Mouse (Mus musculus) thymus, postnatal 14 days (tissue): ENCODE data around the gene Foxj1.

ENCODE experiments used
- DNase-seq: peaks from one replicate; pipeline ENCODE4 v3.0.0; 2021

Foxj1 gene

DNA sequence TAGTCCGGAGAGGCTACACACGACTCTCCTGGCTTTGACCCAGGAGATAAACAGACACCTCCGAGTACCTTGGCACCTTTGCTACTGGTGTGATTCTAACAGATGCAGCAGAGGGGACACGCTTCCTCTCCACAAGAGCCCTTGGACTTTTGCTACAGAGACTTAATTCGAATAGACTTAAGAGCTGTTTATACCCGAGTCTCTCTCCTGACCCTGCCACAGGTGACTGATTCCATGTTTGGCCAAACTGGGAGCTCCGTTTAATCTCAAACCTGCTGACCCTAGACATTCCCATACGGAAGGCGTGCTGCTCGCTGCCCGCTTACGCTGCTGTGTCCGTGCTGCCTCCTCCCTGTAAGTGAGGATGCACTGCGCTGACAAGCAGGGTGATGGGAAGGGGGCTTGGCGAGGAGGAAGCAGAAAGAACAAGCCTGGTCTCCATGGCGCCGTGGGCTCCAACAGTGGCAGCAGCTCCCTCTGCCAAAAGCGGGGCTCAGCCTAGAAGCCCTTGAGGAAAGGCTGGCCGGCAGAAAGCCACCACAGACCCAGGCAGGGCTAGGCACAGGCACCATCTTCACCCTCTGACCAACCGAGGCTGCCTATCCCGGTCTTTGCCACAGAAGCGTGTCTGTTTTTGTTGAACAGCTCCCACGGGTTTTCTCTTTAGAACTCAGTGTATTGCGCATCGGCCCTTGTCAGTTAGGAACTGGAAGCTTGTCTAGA is 7.0 kb upstream of the Foxj1 start:
- no peak for DNase-seq

DNA sequence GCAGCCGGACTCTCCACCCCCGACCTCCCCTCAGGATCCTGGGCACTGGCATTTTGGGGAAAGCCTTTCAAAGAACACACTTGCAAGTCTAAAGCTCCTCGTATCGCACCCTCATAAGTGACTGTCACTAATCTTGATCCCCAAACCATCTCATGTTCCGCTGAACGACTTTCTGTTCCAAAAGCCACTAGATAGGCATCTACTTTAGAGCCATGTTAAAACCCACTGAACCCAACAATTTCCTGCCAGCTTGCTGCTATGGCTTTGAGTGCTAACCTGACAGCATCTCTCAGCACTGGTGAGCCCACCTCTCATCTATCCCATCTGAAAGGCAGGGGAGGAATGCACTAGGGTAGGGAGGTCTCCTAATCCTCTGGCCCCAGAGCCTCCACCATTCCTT is 2.3 kb upstream of the Foxj1 start:
- DNase-seq: no peak

DNA sequence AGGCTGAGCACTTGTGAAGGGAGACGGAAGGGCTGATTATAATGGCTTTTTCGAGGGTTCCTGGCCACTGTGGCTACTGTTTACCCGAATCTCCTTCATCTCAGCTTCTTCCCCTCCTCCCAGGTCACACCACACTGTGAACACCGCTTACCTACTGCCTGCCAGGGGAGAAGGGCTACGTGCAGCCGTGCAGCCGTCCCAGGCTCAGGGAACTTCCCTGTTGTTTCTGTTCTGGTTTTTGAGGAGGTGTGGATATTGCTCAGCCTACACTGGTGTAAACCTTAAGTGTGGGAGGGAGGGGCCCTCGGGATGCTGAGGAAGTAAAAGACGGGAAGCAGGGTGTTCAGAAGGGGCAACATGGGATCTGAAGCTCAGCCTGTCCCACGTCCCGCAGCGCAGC is 1.8 kb upstream of the Foxj1 start:
- no peak for DNase-seq

DNA sequence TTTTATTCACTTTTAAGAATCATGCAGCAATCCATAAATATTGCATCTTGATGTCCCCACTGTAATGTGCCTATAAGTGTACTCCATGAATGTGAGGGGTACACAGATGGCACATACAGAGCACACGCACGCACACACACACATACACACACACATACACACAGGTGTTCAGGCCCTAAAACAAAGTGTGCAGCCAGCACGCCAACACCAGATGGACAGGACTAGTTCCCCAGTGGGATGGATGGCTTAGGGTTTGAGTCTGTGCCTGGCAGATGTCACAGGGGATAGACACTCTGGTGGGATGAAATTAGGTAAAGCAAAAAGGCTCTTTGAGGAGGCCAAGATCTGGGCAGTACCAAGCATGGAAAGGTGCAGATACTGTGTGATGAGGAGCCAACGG is 1.2 kb upstream of the Foxj1 start:
- DNase-seq: no peak

DNA sequence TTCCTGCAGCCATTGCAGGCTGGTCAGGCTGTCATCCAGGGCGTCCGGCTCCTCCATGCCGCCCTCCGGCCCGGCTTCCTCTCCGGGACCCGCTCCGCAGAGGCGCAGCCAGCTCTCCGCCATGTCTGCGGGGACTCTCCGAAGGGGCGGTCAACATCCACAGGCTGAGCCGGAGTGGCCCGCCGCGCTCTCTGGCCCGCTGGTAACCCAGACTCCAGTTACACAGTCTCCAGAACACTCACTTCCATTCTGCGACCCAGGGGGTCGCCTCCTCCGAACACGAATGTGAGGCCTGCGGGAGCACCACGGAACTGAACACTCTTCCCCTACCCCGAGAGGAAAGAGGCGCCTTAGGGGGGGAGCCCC is 799 bp downstream of the Foxj1 start:
- DNase-seq: no peak

DNA sequence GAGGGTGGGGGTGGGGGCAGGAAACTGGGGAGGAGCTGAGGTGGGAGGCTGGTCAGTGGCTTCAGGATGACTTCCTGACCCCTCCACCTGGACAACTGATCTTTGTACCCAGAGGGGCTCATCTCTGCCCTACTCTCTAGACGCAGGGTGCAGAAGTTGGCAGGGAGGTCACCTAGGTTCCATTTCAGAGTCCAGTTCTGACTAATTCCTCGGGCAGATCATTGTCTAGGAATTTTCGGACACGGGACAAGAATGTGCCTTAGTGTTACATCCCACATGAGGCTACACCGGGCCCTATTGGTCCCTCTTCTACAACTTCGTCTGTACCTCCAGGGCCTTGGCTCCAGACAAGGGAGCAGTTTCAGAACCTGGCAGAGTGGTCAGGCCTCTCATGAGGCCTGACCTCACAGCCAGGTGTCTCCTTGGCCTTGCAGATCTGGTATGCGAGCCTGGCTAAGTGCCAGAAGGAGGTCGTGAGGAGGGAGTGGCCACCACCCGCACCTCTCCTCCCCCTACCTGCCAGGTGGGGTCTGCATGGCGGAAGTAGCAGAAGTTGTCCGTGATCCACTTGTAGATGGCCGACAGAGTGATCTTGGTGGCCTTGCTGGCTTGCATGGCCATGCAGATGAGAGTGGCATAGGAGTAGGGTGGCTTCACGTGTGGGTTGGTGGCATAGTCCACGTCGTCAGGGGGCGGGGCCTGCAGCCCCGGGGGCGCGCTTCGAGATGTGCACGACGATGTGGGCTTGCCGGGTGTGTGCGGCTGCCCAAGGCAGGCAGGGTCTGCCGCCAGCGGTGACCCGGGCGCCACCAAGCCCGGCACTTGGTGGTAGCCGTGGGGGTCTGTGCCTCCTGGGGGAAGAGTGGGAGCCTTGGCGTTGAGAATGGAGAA is 1.4 kb downstream of the Foxj1 start:
- DNase-seq: no peak

DNA sequence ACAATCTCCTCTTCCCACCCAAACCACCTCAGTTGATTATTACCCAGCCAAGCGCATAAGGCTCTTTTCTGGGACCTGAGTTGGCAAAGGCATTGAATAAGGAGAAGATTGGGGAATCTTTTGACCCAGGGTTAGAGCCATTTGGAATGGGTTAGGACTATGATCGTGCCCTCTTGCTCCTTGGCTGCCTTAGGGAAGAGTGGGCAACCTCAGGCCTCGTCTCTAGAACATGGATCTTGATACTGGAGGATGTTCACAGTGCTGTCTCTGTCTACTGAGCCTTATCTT is 2.3 kb downstream of the Foxj1 start:
- DNase-seq: no peak

DNA sequence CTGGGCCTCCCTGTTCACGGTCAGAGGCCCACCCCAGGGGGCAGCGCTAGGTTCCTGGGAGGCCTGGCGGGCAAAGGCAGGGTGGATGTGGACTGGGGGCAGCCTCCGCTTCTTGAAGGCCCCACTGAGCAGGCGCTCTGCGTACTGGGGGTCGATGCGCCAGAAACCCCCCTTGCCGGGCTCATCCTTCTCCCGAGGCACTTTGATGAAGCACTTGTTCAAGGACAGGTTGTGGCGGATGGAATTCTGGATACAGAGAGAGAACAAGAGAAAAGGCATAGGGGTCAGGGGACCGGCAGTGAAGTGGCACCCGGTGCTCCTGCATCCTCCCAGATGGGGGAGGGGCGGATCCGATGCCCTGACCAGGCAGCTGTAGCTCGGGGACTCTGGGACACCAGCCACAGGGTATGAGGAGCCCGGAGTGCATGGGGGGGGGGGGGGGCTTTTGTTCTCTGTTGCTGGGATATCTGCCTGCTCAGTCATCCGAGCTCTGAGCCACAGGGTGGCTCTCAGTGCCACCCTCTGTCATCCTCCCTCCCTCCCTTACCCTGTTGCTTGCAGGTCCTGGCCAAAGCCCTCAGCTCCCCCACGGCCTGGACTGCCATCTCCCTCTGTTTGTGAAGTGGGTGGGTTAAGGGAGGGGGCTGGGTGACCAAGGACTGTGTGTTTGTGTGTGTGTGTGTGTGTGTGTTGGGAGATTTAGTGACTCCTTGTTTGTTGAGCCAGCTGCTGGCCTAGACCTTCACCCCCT is 2.8 kb downstream of the Foxj1 start:
- DNase-seq: no peak

DNA sequence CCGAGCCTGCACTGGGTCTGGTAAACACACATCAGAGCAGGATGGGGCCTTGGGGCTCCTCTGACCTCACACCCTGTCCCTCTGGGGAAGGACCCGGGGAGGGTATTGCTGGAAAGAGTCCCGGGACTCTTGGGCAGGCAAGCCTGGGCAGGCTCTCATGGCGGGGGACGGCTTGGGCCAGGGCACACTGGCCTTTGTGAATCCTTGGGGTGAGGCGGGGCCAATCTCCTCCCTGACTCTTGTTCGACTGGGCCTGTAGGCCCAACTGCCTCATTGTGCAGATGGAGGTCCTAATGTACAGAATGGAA is 5.0 kb downstream of the Foxj1 start:
- no peak for DNase-seq

DNA sequence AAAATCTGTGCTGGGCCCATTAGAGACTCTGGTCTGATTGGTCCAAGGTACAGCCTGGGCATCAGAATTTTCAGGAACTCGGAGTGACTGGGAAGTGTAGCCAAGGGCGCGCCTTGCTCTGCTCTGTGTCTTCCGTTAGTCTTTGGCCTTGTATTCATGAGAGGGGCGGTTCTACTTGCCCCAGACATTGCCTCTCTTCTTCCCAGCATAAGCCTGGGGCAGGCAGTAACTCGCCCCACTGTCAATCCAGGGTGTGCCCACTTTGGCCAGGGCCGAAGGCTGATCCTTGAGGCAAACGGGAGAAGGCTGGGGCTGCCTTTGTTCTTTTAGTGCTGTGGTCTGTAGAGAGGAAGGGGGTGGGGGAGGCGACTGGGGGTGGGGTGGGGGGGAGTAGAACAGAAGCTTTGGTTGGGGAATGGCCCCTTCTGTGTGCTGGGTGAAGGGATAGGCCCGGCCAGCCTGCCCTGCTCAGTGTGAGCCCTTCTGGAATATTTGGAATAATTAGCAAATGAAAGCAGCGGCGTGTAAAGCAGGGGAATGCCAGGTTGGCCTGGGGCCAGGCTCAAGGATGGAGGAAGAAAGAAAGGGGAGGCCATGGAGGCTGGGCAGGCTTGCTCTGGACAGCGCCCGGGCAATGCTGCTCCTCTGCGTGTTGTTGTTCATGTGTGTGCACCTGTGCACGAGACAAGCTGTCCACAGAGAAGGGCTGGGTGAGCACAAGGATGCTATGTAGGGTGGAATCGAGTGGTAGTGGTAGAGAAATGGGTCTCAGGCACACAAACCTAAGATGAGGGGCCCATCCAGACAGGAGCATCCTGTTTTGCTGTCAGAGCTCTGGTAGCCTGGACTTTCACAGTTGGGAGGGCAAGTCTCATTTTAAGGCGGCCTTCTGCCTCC is 5.6 kb downstream of the Foxj1 start:
- no peak for DNase-seq

DNA sequence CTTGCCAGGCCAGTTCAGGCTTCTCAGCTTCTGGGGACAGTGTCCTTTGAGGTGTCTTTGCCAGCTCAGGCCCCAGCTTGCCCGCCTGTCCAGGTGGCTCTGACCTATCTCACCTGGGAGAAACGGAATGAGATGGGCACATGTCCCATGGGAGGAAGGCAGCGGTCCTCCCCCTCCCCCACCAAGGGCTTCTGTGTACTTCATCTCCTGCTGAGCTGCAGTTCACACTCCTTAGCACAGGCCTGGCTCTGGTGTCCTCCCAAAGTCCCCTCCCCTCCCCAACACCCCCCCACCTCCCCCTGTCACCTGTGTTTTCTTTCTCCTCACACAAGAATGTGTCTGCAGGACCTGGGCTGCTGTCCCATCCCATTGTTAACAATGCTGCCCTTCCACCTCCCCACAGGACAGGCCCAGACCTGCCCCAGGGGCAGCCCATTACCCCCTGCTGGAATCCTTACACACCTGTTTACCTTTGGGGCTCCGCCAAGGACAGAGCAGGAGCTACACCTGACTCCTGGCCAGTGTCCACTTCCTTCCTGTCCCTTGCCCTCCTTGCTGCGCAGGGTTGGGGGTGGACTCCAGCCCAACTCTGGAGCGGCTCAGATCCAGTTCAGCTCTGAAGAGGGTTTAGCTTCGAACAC is 8.1 kb downstream of the Foxj1 start:
- DNase-seq: no peak

DNA sequence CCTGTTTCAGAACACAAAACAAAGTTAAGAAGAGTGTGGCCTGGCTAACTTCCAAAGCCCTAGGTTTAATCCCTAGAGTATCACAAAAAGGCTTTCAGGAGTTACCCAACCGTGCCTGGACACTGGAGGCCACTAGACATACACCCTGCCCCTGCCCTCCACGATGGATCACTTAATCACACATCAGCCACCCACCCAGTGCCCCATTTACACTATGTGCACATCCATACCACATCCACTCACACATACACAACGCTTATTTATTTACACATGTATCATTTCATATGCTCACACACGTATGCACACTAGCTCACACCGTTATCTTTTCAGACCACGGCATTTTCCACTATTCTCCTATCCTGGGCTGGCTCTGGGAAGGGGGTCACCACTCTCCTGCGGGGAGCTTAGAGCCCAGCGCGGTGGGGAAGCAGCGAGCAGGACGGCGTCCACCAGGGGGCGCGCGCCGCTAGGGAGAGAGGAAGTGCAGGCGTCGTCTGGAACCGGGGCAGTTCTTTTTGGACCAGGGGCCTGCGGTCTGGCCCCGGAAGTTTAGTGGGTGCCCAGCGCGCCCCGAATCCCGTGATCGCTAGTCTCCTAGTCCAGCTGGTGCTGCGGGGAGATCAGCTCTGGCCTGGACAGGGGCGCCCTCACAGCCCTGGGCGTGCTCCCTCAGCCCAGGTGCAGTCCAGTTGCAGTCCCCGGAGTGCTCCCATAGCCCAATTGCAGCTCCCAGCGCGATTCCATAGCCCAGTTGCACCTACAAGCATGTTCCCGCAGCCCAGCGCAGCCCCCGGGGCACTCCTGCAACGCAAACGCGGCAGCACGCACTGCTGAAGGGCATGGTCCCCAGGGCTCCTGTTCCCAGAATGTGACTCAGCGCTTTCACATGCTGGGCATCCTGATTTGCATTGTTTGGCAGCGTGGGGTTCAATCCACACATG is 16.2 kb downstream of the Foxj1 start:
- DNase-seq: peak; percentile 92

DNA sequence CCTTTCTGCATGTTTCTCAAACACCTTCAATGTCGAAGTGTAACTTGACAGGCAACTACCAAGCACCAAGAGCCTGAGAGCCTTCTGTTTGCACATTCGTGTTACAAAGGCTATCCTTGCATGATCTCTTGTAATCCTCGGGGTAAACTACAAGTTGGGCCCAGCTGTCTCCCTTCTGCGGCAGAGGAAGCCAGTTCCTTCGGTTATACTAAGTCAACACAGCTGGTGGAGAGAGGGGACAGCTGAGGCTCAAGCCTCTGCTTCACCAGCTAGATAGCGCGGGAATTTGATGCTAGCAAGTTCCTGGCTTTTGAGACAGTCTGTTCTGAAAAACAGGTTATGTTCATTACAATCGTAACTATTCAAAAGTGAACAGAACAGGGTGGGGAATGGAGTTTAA is 22.8 kb downstream of the Foxj1 start:
- DNase-seq: peak; percentile 31

DNA sequence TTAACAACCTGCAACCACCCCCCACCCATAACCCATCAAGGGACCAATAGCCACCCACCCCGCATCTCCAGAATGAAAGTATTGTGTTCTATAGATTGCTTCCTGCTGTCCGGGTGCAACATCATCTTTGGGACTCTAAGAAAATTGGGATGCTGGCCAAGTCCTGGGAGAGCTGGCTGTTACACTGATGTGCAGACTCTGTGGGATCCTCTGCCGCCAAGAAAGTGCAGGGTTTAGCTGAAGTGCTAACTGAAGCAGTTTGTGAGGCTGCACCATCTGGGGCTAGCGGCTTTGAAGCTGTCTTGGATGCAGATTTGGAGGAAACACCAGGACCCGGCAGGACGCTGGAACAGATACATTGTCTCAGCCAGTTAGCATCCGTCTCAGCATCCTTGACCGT is 24.0 kb downstream of the Foxj1 start:
- DNase-seq: no peak

DNA sequence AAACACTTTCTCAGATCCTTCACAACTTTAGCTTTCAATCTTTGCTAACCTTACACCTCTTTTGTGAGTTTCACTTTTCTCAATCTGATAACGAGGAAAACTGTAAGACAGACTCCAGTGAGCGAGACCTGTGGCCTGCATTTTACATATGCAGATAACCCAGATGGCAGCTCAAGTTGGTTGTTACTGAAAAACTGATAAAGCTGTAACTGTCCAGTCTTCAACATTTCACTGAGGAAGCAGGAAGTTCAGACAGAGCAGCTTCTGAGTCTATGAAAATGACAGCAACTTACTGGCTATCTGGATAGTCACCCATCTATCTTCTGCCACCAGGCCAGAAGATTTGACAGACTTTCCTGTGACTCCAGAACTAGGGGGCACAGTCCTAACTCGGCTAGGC is 25.6 kb downstream of the Foxj1 start:
- DNase-seq: no peak

DNA sequence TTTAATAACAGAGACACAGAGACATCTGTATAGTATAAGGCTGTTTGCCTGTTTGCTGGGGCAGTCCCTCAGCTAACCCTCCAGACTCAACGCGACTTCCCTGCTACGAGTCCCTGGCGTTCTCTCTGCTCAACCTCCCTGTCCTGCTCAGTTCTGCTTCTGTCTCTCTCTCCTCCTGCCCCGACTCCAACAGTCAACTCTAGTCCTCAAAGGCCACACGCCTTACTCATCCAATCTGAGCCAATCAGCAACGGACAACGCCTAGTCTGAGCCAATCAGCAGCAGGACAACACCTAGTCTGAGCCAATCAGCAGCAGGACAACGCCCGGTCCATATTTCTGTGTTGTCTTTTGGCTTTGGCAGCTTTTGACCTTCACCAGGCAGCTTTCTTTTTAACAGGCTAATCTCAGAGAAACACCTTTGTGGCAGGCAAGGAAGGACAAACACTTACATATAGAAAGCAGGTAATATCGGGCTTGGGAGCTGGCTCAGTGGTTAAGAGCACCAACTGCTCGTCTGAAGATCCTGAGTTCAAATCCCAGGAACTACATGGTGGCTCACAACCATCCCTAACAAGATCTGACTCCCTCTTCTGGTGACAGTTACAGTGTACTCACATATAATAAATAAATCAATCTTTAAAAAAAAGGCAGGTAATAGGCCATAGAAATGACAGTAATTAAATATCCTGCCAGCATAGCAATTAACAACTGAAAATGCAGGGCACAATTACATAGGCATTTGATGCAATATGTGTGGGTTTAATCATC is 27.3 kb downstream of the Foxj1 start:
- DNase-seq: no peak

DNA sequence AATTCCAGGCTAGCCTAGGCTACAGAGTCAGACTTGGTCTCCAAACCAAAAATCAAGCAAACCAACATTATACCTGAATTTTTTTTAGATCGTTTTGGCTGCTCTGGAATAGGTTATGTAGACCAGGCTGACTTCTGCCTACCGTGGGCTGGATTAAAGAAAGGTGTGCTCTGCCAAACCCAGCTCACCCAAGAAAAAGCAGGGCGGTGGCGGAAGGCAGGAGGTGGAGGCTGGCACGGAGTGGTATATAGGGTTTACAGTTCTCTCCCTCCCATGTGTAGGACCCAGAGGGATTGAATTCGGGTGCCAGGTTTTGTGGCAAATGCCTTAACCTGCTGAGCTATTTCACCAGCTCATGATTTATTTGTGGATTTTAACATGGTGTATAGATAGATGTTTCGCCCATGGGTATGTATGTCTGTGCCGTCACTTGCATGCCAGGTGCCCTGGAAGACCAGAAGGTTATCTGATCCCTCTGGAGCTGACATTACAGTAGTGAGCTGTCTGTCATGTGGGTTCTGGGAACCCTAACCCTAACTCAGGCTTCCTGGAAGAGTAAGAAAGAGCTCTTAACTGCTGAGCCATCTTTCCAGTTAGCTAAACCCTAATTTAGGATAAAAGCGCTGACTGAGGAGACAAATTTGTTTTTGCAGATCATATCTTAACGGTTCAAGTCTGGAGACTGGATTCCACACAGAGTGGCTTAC is 28.0 kb downstream of the Foxj1 start, which contains the start of gene Exoc7:
Exoc7 (minus strand) TSS at position 215 of the 707 bp plus-strand sequence.
- peak; percentile 19 for DNase-seq

DNA sequence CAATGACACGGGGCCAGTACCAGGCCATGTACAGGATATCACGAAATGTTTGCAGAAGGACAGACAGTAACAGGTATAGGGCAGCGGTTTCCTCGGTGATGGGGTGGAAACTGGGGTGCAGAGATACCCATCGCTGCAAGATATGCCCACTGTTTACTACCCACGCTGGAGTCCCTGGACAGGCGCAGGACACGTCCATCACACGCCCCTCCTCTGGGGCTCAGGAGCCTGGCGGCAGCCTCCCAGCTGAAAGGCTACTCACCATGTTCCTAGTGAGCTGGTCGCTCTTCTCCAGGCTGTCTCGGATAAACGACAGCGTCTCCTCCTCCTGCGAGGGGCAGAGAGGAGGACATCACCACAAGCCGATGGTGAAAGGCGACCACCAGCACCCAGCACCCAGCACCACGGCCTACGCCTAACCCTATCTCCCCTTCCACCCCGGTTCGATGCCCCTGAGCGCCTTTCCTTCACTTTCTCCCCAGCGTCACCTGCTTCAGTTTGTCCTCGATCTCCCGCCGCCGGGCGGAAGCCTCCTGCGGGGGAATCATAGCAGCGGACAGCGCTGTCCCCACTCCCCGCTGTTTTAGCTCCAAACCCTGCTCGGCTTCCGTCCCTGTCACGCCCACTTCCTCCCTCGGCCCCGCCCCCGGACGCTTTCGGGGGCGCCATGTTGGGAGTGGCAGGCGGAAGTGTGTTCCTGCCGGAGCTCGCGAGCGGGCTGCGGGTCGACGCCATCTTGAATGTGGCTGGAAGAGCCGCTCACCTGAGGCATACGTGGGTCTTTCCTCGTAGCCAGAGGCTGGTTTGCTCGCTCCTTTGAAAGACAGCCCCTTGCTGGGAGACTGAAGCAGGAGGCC is 28.8 kb downstream of the Foxj1 start:
- peak; percentile 97 for DNase-seq

DNA sequence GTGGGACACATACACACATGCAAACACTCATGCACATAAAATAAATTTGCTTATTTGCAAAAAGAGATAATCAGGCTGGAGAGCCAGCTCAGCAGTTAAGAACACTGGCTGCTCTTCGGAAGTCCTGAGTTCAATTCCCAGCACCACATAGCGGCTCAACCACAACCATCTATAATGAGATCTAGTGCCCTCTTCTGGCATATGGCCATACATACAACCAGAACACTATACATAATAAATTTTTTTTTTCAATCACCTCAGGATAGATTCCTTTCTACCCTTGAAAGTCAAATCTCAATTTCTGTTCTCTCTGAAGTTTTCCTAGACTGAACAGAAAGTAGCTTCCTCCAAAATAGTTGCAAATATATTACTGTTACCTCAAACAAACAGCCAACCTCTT is 29.8 kb downstream of the Foxj1 start:
- DNase-seq: no peak
